Mouse (Mus musculus) urinary bladder, adult 2 months (tissue): ENCODE data around the gene Myadm. TPM values are rescaled to one million over a fixed set of nuclear protein-coding genes. Genes with fewer than 3 reads are reported as not detected.
"Not testable (repeated sequence)": the region's sequence is repeated elsewhere in the genome, so short reads cannot be mapped to it uniquely, and the experiment has no call there.

Source experiments
- DNase-seq: peaks from one replicate; pipeline ENCODE4 v3.0.0; 2022; ENCODE audit warnings: low spot score
- polyA plus RNA-seq: library from polyadenylated mRNA; depleted of rRNA; stranded (reverse); fragments of >200 nt; gene quantifications from 2 replicates; pipeline ENCODE4 v1.2.3, GENCODE M21; 2012

Gene Myadm
- polyA plus RNA-seq, 1 experiment: 327 TPM

- peak; percentile 68 for DNase-seq
These were observed 1.6 kb downstream of the Myadm start for GRCm38 (mm10) chr7:3290257-3291033.

DNA sequence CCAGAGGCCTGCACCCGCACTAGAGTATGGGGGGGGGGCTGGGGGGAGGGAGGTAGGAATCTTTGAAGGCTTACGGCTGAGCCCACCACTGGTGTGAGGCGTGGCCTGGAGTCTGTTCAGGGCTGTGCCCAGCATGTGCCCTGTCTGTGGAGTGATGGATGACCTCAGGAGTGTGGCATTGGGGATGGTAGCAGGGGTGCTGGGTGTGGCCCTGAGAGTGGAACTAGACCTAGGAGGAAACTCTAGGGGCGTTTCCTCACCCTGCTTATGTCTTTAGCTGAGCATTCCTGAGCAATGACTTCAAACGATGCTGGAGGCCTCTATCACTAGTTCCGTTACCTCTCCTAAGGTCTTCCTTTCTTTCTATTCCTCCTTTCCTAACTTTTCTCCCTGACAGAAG is 2.3 kb downstream of the Myadm start:
- no peak for DNase-seq

DNA sequence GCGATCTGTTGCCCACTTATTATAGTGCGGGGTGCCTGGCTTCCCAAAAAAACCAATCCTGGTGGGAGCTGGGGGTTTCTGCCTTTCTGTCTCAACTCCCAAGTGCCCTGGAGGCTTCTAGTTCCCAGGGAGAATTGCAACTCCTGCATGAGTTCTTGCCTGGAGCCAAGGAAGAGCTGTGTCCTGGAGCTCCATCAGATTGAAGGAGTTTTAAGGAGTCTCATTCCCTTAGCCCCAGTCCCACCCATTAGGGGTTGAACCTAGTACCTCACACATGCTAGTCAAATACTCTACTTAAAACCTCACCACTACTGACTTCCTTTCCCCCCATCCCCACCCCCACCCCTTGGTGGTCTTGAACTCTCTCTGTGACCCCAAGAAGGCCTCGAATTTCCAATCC is 2.9 kb downstream of the Myadm start:
- no peak for DNase-seq

DNA sequence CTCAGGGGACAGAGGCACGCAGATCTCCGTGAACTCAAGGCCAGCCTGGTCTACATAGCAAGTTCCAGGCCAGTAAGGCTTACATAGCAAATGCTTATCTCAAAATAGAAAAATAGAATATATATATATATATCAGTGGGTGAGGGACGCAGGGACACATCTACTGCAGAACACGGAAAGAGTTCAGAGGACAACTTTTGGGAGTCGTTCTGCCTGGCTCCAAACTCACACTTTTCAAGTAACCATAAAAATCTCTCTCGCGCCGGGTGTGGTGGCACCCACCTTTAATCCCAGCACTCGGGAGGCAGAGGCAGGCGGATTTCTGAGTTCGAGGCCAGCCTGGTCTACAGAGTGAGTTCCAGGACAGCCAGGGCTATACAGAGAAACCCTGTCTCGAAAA is 3.4 kb downstream of the Myadm start:
- not testable (repeated sequence) for DNase-seq

DNA sequence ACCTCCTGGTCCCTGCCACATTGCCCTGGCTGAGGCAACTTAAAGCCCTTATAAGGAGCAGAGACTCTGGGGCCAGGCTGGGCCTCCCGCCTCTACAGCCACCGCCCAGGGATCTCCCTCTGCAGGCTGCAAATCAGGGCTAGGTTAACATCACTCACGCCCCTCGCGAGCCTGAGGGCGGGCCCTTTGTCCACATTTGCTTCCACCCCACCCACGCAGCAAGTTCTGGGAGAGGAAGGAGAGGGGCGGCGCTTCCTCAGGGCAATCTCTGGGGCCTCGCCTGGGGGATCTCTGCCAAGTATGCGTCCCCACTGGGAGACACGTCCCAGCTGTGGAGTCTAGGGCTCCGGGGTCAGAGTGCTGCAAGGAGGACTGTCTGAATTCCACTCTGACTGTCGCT is 3.9 kb downstream of the Myadm start:
- peak; percentile 83 for DNase-seq

GRCm38 (mm10) chr7:3294794-3295193 is 5.9 kb downstream of the Myadm start:
- no peak for DNase-seq

- no peak for DNase-seq
These were observed 6.6 kb downstream of the Myadm start for GRCm38 (mm10) chr7:3295321-3296110.

- no peak for DNase-seq
These were observed 7.8 kb downstream of the Myadm start for GRCm38 (mm10) chr7:3296711-3297110.

- no peak for DNase-seq
These were observed 11.2 kb downstream of the Myadm start for GRCm38 (mm10) chr7:3299941-3300617.

GRCm38 (mm10) chr7:3300891-3301627 is 12.2 kb downstream of the Myadm start:
- DNase-seq: no peak

- DNase-seq: no peak
These were observed 13.0 kb downstream of the Myadm start for GRCm38 (mm10) chr7:3301628-3302555.

- no peak for DNase-seq
These were observed 13.8 kb downstream of the Myadm start for GRCm38 (mm10) chr7:3302556-3303275.

GRCm38 (mm10) chr7:3303276-3303781 is 14.4 kb downstream of the Myadm start:
- DNase-seq: no peak

DNA sequence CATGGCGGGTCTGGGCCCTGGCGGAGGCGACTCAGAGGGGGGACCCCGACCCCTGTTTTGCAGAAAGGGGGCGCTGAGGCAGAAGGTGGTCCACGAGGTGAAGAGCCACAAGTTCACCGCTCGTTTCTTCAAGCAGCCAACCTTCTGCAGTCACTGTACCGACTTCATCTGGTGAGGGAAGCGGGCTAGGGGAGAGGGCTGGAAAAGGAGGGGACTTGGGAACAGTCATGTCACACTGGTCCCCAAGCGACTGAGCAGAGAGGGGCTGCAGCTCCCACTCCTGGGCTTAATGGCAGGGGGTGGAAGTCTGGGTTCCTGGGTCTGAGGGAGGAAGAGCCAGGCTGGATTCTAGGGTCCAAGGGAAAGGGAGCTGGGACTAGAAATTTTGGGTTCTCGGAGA is 14.9 kb downstream of the Myadm start:
- DNase-seq: no peak

- no peak for DNase-seq
These were observed 15.4 kb downstream of the Myadm start for GRCm38 (mm10) chr7:3304298-3304697.

GRCm38 (mm10) chr7:3306400-3306799 is 17.5 kb downstream of the Myadm start:
- DNase-seq: no peak

- no peak for DNase-seq
These were observed 19.8 kb downstream of the Myadm start for GRCm38 (mm10) chr7:3308646-3309045.

DNA sequence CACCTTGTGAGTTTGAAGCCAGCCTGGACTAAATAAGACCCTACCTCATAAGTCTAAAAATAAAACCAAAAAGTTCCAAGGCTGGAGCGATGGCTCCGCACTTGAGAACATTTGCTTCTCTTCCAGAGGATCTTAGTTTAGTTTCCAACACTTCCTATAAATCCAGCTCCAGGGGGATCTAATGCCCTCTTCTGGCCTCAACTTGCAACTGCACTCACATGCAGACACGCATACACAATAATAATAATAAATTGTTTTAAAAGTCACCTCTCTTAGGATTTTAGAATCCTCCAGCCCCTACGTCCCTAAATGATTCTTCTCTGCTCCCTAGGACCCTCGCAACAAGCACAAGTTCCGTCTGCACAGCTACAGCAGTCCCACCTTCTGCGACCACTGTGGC is 21.4 kb downstream of the Myadm start:
- no peak for DNase-seq

DNA sequence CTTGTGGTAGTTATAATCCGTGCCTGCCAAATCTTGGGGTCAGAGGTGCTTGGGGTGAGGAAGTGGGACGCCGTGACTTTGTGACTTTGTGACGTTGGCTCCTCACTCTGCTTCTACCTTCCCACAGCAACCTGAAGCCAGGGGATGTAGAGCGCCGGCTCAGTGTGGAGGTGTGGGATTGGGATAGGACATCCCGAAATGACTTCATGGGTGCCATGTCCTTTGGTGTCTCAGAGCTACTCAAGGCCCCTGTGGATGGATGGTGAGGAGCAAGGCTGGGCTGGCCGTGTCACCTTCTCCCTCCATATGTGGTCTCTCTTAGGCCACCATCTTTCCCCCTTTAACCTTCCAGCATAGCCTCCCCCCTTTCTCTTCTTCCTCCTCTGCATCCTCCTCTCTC is 24.7 kb downstream of the Myadm start:
- no peak for DNase-seq

- DNase-seq: no peak
These were observed 25.2 kb downstream of the Myadm start for GRCm38 (mm10) chr7:3314121-3314520.
